Mouse (Mus musculus) gastrocnemius, postnatal 10 days (tissue): Measurements from ENCODE around the gene Usp21. TPM values are rescaled to one million over a fixed set of nuclear protein-coding genes. Genes with fewer than 3 reads are reported as not detected.
"Not testable (repeated sequence)": the region's sequence is repeated elsewhere in the genome, so short reads cannot be mapped to it uniquely, and the experiment has no call there.

Experiments
- DNase-seq: peaks from one replicate; pipeline ENCODE4 v3.0.0; 2021; ENCODE audit warnings: mixed read lengths
- total RNA-seq, 2 experiments: library from RNA; stranded (reverse); gene quantifications; 2 replicates each; pipeline ENCODE4 v1.2.3; 2021

Usp21 gene
- total RNA-seq, 2 experiments from 2014 or later: 15.3 to 19.7 TPM

- no peak for DNase-seq
Observed at GRCm38 (mm10) chr1:171245353-171245752, 42.4 kb downstream of the Usp21 start.

- DNase-seq: not testable (repeated sequence)
Observed at GRCm38 (mm10) chr1:171241952-171242351, 45.8 kb downstream of the Usp21 start.

- no peak for DNase-seq
Observed at GRCm38 (mm10) chr1:171240911-171241310, 46.9 kb downstream of the Usp21 start.

- DNase-seq: no peak
Observed at GRCm38 (mm10) chr1:171239992-171240744, 47.6 kb downstream of the Usp21 start.

GRCm38 (mm10) chr1:171238463-171238862 lies 49.3 kb downstream of the Usp21 start:
- DNase-seq: peak; percentile 47

GRCm38 (mm10) chr1:171237438-171237837 lies 50.4 kb downstream of the Usp21 start:
- no peak for DNase-seq

- DNase-seq: no peak
Observed at GRCm38 (mm10) chr1:171235791-171236190, 52.0 kb downstream of the Usp21 start.

- DNase-seq: no peak
Observed at GRCm38 (mm10) chr1:171234538-171234937, 53.3 kb downstream of the Usp21 start.

GRCm38 (mm10) chr1:171234126-171234525 lies 53.7 kb downstream of the Usp21 start, which contains the start of gene Fcer1g:
Gene Fcer1g, minus strand, starts transcription at chr1:171234365.
- no peak for DNase-seq

GRCm38 (mm10) chr1:171232800-171233730 lies 54.7 kb downstream of the Usp21 start:
- DNase-seq: no peak

- DNase-seq: no peak
Observed at GRCm38 (mm10) chr1:171232348-171232747, 55.4 kb downstream of the Usp21 start.

Other genes starting within 250 kb of the Usp21 start
- 1 to 10 TPM; 9.3 to 9.4 TPM for gene Fcgr3, start 223.1 kb downstream of the Usp21 start, total RNA-seq
- 1 to 10 TPM; 1.2 to 1.8 TPM for gene Cfap126, start 174.1 kb downstream of the Usp21 start, total RNA-seq
- gene Sdhc, start 137.4 kb downstream of the Usp21 start, total RNA-seq: 100 to 1,000 TPM; 568 to 707 TPM
- 100 to 1,000 TPM; 478 to 752 TPM for gene Mpz, start 137.3 kb downstream of the Usp21 start, total RNA-seq
- 10 to 100 TPM; 11.6 to 11.8 TPM for gene Pcp4l1, start 91.7 kb downstream of the Usp21 start, total RNA-seq
- gene Nr1i3, start 74.0 kb downstream of the Usp21 start, total RNA-seq: not detected
- 10 to 100 TPM; 42.2 to 44.7 TPM for gene Tomm40l, start 65.5 kb downstream of the Usp21 start, total RNA-seq
- gene Apoa2, start 62.9 kb downstream of the Usp21 start, total RNA-seq: 1 to 10 TPM in 1 of 2 experiments, not detected in 1; 4.2 TPM
- gene Fcer1g, start 53.6 kb downstream of the Usp21 start, total RNA-seq: 10 to 100 TPM; 10.4 to 13.3 TPM
- gene Adamts4, start 37.6 kb downstream of the Usp21 start, total RNA-seq: 1 to 10 TPM; 3.9 to 8.0 TPM
- 100 to 1,000 TPM; 468 to 578 TPM for gene Ndufs2, start 36.6 kb downstream of the Usp21 start, total RNA-seq
- 10 to 100 TPM; 11.0 to 17.6 TPM for gene B4galt3, start 17.7 kb downstream of the Usp21 start, total RNA-seq
- 10 to 100 TPM; 11.6 to 15.1 TPM for gene Ppox, start 6.8 kb downstream of the Usp21 start, total RNA-seq
- gene Ufc1, start 7.0 kb upstream of the Usp21 start, total RNA-seq: 10 to 100 TPM; 81.8 to 87.9 TPM
- 10 to 100 TPM; 30.3 to 31.2 TPM for gene Dedd, start 41.2 kb upstream of the Usp21 start, total RNA-seq
- 10 to 100 TPM; 20.1 to 22.5 TPM for gene Nit1, start 57.7 kb upstream of the Usp21 start, total RNA-seq
- gene Pfdn2, start 57.7 kb upstream of the Usp21 start, total RNA-seq: 100 to 1,000 TPM; 104 to 113 TPM
- gene Klhdc9, start 72.8 kb upstream of the Usp21 start, total RNA-seq: under 1 TPM; 0.31 to 0.61 TPM
- under 1 TPM; 0.07 to 0.20 TPM for gene Nectin4, start 82.1 kb upstream of the Usp21 start, total RNA-seq
- gene Arhgap30, start 101.0 kb upstream of the Usp21 start, total RNA-seq: 1 to 10 TPM; 1.7 to 2.3 TPM
- gene Usf1, start 123.3 kb upstream of the Usp21 start, total RNA-seq: 10 to 100 TPM; 31.5 to 32.4 TPM
- gene Tstd1, start 130.9 kb upstream of the Usp21 start, total RNA-seq: under 1 TPM; 0.82 to 0.90 TPM
- 10 to 100 TPM; 13.9 to 15.0 TPM for gene F11r, start 149.5 kb upstream of the Usp21 start, total RNA-seq
- 1 to 10 TPM; 2.8 to 3.3 TPM for gene Alyref2, start 215.5 kb upstream of the Usp21 start, total RNA-seq
- not detected for gene Itln1, start 247.3 kb upstream of the Usp21 start, total RNA-seq